Mouse (Mus musculus): ENCODE results near the gene Gm45140.

- no peak for TF ChIP-seq GATA1 (IDR thresholded peaks at IDR 0.05; ENCODE audit: low read length)
- TF ChIP-seq TAL1 (IDR thresholded peaks at IDR 0.05; ENCODE audit: low read length): no peak
Observed at GRCm38 (mm10) chr6:87845031-87845695, 9.6 kb upstream of the Gm45140 start.
